Mouse (Mus musculus) embryonic facial prominence, embryonic 13.5 days (tissue): ENCODE data around the gene Rexo5. TPM values are rescaled to one million over a fixed set of nuclear protein-coding genes. Genes with fewer than 3 reads are reported as not detected.

Source experiments
- ATAC-seq: fragments of 200-750 bp; cut with Nextera tagmentation; 2 replicates; pipeline ENCODE4 v1.8.0; 2017; ENCODE audit warnings: low read depth; ENCODE audit not compliant: insufficient number of reproducible peaks, insufficient read depth, low FRiP score, low TSS enrichment
- H3K27ac ChIP-seq: fragments of 300-500 bp; sonication (generic); 2 replicates; pipeline ENCODE4 v1.5.1; 2015; ENCODE audit warnings: moderate library complexity, mild to moderate bottlenecking, inconsistent platforms
- H3K27me3 ChIP-seq: fragments of 300-500 bp; sonication (generic); 2 replicates; pipeline ENCODE4 v1.6.1; 2015; ENCODE audit warnings: mild to moderate bottlenecking, inconsistent platforms
- H3K36me3 ChIP-seq: fragments of 300-500 bp; sonication (generic); 2 replicates; pipeline ENCODE4 v1.6.1; 2015; ENCODE audit warnings: mild to moderate bottlenecking, inconsistent platforms
- H3K4me1 ChIP-seq: fragments of 300-500 bp; sonication (generic); 2 replicates; pipeline ENCODE4 v1.6.1; 2015; ENCODE audit warnings: inconsistent platforms
- H3K4me2 ChIP-seq: fragments of 300-500 bp; sonication (generic); 2 replicates; pipeline ENCODE4 v1.6.1; 2015; ENCODE audit warnings: moderate library complexity, mild to moderate bottlenecking, inconsistent platforms
- H3K4me3 ChIP-seq: fragments of 300-500 bp; sonication (generic); 2 replicates; pipeline ENCODE4 v1.5.1; 2015; ENCODE audit warnings: mild to moderate bottlenecking, inconsistent platforms
- H3K9ac ChIP-seq: fragments of 300-500 bp; sonication (generic); 2 replicates; pipeline ENCODE4 v1.6.1; 2015; ENCODE audit warnings: mild to moderate bottlenecking, inconsistent platforms
- H3K9me3 ChIP-seq: fragments of 300-500 bp; sonication (generic); 2 replicates; pipeline ENCODE4 v1.6.1; 2016; ENCODE audit warnings: inconsistent platforms
- WGBS: fragments of 180-500 bp; shearing (Covaris S2); methylation state at CpG from one replicate; pipeline ENCODE4 v1.1.7; 2015; ENCODE audit warnings: mixed read lengths; 5-methylcytosine and 5-hydroxymethylcytosine counted together
- polyA plus RNA-seq: library from polyadenylated mRNA; unstranded; fragments of >200 nt; fragmentation: Nextera tagmentation; extraction: Ambion mirVana; gene quantifications from 2 replicates; pipeline ENCODE4 v1.2.1, GENCODE M21; 2015

The Rexo5 gene
- polyA plus RNA-seq: 23.4 and 29.1 TPM in 2 replicates

DNA sequence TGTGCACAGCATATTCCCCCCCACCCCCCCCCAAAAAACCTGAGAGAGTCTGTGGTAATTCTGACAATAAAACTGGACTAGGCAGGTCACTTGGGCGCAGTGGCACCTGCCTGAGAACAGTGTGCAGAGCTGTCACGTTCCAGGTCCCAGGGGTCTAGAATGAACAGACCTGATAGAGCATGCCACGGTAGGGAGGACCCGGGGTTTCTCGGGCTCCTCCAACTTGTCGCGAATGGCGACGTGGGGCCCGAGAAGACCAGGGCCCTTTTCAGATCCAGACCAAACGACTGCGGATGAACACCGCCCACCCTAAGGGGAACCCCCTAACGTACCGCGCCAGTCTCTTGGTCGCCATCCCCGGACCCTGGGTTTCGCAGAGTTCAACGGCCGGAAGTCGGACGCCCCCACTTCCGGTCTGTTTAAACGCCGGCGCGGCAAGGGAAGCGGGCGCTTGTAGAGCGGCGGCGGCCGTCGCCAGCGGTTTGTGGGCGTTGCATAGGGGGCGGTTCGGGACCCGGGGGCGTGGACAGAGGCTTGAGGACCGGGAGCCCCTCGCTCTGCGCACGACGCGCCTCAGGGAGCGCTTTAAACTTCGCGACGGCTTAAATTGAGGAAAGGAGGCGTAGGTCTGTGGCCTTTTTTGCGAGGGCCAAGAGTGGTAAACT, at the start of gene Rexo5, which contains the start of gene Eri2:
Gene Rexo5, plus strand, starts transcription at position 421 of the 665 bp plus-strand sequence.
Gene Eri2, minus strand, starts transcription at position 473 of the 665 bp plus-strand sequence.
- under 1% methylated on average over 53 of the region's 53 CpGs for WGBS
- Histone ChIP-seq H3K9ac (peak within 1 kb of the TSS; percentile 88), H3K27me3 (no peaks in the 10 kb centered on the region), H3K4me1 (peaks cover 11% of the 10 kb centered on the region), H3K4me3 (peak within 1 kb of the TSS; percentile 72), H3K36me3 (peaks cover 15% of the 10 kb centered on the region), H3K9me3 (no peaks in the 10 kb centered on the region), H3K27ac (peak within 1 kb of the TSS; percentile 80), H3K4me2 (peak within 1 kb of the TSS; percentile 74)
- ATAC-seq: peak; percentile 98

DNA sequence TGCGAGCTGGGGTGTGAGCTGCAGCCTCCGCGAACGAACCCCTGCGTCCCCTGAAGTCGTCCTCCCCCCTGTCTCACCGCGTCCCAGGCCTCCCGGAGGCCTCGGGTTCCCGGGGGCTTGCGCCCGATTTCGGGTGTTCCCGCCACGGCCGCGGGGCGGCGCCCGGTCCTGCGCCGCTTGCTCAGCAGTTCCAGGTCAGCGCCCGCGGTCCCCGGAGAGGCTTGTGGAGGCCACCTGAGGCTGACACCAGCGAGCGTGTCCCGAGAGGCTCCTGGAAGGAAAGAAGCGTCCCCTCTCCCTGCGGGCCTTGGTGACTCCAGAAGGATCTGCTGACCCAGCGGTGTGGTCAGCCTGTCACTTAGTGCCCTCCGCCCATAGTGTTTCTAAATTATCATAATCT, 49.5 kb upstream of the Rexo5 start:
- Histone ChIP-seq H3K4me1 (peaks cover 5% of the 10 kb centered on the region; the same call in 1 of the 2 replicates), H3K4me2 (peak overlapping the region; percentile 47), H3K27ac (no peak overlapping the region), H3K36me3 (no peaks in the 10 kb centered on the region), H3K9ac (peak overlapping the region; percentile 57), H3K9me3 (no peaks in the 10 kb centered on the region), H3K4me3 (peak overlapping the region; percentile 22), H3K27me3 (no peaks in the 10 kb centered on the region)
- ATAC-seq: no peak
- 9% methylated on average over 34 of the region's 34 CpGs for WGBS

DNA sequence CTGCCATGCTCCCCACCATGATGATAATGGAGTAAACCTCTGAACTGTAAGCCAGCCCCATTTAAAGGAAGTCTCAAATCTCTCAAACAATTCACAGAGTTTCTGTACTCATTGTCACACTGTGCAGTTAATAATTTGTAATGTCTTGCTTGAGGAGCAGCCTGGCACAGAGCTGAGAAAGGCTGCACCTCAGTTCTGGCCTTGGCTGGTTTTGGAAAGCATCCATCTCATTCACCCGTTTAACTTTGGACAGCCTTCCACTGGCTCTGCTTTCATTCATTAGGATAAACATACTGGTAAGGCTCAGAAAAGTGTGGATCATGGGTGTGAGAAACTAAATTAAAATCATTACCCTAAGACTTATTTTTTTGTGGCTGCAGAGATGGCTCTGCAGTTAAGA, 47.9 kb upstream of the Rexo5 start:
- ATAC-seq: no peak
- H3K9me3 ChIP-seq: no peaks in the 10 kb centered on the region
- no peak overlapping the region for H3K9ac ChIP-seq
- WGBS: 82% methylated on average over 1 of the region's 1 CpGs
- H3K27me3 ChIP-seq: no peaks in the 10 kb centered on the region
- H3K4me1 ChIP-seq: peaks cover 5% of the 10 kb centered on the region; the same call in 1 of the 2 replicates
- no peak overlapping the region for H3K27ac ChIP-seq
- no peak overlapping the region for H3K4me3 ChIP-seq
- H3K36me3 ChIP-seq: no peaks in the 10 kb centered on the region
- no peak overlapping the region for H3K4me2 ChIP-seq

DNA sequence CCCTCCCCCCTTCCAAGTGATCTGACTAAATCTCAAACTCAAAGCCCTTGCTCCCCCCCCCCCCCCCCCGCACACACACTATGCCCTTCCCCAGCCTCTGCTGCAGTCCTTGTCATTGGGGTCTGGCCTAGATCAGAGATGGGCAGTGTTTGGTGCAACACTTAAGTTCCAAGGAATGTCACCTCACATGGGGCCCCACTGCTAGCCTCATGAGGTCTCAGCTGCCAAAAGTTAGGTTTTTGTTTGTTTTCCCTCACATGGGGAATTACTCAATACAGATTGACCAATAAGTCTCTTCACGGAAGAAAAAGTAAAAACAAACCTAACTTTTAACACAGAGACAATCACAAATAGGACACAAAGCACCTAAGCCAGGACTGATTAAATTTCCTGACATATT, 45.0 kb upstream of the Rexo5 start:
- Histone ChIP-seq H3K36me3 (no peaks in the 10 kb centered on the region), H3K4me1 (peaks cover 5% of the 10 kb centered on the region; the same call in 1 of the 2 replicates), H3K9ac (no peak overlapping the region), H3K27me3 (no peaks in the 10 kb centered on the region), H3K27ac (no peak overlapping the region), H3K9me3 (no peaks in the 10 kb centered on the region), H3K4me3 (no peak overlapping the region), H3K4me2 (no peak overlapping the region)
- 77% methylated on average over 1 of the region's 2 CpGs for WGBS
- ATAC-seq: no peak

DNA sequence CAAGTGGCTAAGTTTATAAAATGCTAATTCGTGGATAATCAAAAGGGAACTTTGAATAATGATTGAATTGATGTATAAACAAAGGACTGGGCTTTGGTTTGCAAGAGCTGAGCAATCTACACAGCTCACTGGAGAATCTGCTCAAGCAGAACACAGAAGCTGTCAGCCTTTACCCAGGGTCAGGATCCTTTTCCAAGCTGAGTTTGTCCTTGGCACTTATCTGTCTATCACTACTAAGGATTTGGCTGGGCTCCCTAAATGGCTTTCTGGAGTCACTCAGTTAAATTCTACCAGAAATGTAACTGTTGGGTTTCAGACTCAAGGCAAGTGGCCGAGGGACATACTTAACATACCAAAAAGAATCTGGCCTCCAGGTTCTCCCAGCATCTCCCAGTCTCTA, 43.9 kb upstream of the Rexo5 start:
- no peaks in the 10 kb centered on the region for H3K9me3 ChIP-seq
- H3K9ac ChIP-seq: no peak overlapping the region
- 43% methylated on average over 2 of the region's 2 CpGs for WGBS
- no peak overlapping the region for H3K4me2 ChIP-seq
- no peak overlapping the region for H3K27ac ChIP-seq
- no peaks in the 10 kb centered on the region for H3K27me3 ChIP-seq
- no peaks in the 10 kb centered on the region for H3K36me3 ChIP-seq
- H3K4me1 ChIP-seq: no peaks in the 10 kb centered on the region
- ATAC-seq: no peak
- no peak overlapping the region for H3K4me3 ChIP-seq

DNA sequence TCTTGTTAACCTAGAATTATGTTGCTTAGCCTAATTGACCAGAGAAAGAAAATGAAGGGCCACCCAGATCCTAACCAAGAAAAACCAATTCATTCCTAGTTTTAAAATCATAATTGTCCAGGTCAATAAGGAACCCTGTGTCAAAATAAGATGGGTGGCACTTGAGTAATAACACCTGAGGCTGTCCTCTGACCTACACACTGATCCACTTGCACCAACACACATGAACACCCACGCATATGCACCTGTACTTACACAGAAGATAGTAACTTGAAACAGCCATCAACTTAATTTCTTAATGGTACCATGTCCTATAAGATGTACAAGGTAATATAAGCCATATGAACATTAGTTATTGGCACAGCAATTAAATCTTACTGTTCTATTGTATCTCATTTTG, 40.1 kb upstream of the Rexo5 start:
- no peaks in the 10 kb centered on the region for H3K9me3 ChIP-seq
- H3K4me3 ChIP-seq: no peak overlapping the region
- no peaks in the 10 kb centered on the region for H3K36me3 ChIP-seq
- no peaks in the 10 kb centered on the region for H3K4me1 ChIP-seq
- WGBS: 92% methylated on average over 1 of the region's 1 CpGs
- no peak overlapping the region for H3K4me2 ChIP-seq
- H3K27me3 ChIP-seq: no peaks in the 10 kb centered on the region
- no peak overlapping the region for H3K9ac ChIP-seq
- ATAC-seq: no peak
- no peak overlapping the region for H3K27ac ChIP-seq

DNA sequence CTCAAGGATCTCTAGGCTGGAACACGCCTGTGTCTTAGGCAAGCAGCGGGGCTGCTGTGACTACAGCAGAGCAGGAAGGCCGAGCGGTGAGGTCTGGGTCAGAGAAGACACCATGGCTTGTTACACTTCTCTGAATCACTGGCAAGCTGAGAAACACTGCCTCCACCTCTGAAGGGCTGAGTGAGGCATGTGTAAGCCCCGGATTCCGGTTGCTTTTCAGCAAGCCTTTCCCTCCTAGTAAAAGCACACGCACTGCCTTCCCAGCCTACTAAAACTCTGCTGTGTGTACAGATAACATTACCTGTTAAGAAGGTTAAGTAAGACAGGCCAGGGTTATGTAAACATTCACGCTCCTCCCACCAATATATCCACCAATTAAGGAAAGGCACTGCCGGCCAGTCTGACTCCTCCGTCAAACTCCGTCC, 33.3 kb upstream of the Rexo5 start, which contains the start of gene Acsm3:
Gene Acsm3, plus strand, starts transcription at position 397 of the 425 bp plus-strand sequence.
- Histone ChIP-seq H3K36me3 (no peaks in the 10 kb centered on the region), H3K9ac (no peak within 1 kb of the TSS), H3K9me3 (no peaks in the 10 kb centered on the region), H3K4me2 (no peak within 1 kb of the TSS), H3K27ac (no peak within 1 kb of the TSS), H3K4me3 (no peak within 1 kb of the TSS), H3K4me1 (no peaks in the 10 kb centered on the region), H3K27me3 (no peaks in the 10 kb centered on the region)
- ATAC-seq: no peak
- 68% methylated on average over 11 of the region's 11 CpGs for WGBS

DNA sequence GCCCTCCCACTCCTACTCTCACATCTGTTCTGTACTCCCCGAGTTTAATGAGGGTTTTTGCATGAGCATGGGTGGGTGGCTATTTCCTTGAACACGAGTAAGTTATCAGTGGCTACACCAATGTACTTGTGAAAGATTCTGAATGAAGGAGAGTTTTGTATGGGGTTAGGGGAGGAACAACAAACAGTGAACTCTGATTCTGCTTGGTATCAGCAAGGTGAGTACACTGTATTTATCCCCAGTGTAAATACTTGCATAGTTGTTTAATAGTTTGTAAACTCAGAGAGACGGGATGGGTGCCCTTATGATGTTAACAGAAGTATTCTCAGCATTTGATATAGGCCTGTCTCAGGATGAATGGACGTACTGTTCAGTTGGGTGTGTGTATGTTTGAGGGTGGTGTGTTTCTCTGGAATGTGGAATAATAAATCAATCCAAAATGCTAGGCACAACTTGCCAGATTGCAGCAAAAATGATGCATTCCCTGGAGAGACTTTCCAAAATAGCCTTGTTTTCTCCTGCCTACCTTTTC, 31.6 kb upstream of the Rexo5 start:
- H3K9ac ChIP-seq: no peak overlapping the region
- ATAC-seq: no peak
- 65% methylated on average over 4 of the region's 4 CpGs for WGBS
- no peak overlapping the region for H3K4me2 ChIP-seq
- no peaks in the 10 kb centered on the region for H3K36me3 ChIP-seq
- H3K27me3 ChIP-seq: no peaks in the 10 kb centered on the region
- H3K4me1 ChIP-seq: no peaks in the 10 kb centered on the region
- H3K4me3 ChIP-seq: no peak overlapping the region
- H3K27ac ChIP-seq: no peak overlapping the region
- no peaks in the 10 kb centered on the region for H3K9me3 ChIP-seq

DNA sequence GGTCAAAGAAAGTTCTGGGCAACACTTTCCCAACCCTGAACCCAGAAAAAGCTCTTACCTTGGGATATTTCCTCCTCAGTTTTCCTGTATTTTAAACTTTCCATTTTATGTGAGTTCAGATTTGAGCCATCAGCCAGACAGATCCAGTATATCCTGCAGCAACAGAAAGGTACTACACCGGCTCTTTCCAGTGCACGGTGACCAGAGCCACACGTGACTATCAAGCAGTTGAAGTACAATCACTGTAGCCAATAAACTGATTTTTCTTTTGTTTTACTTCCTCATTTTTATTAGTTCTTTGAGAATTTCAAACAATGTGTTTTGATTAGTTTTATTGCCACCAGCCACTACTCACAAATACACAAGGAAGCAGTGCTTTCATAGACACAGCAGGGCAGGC, 29.4 kb upstream of the Rexo5 start:
- Histone ChIP-seq H3K9ac (no peak overlapping the region), H3K27ac (no peak overlapping the region), H3K4me2 (no peak overlapping the region), H3K36me3 (no peaks in the 10 kb centered on the region), H3K9me3 (no peaks in the 10 kb centered on the region), H3K27me3 (no peaks in the 10 kb centered on the region), H3K4me3 (no peak overlapping the region), H3K4me1 (no peaks in the 10 kb centered on the region)
- ATAC-seq: no peak
- 92% methylated on average over 3 of the region's 3 CpGs for WGBS

DNA sequence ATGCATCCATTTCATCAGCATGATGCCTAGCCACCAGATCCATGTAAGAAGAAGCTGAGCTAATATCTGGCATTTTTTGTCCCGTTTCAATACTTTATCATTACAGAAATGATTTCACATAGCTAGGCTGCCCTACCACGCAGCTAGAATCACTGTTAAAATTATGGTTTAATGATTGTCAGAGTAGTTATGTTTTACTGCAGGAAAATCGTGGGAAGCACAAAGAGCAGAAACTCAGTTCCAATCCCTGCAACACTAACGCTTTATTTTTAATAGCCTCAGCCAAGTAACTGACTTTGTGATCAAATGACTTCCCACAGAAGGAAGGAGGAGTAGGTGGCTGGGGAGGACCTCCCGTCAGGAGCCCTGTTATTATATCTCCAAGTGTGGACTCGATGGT, 26.8 kb upstream of the Rexo5 start:
- no peaks in the 10 kb centered on the region for H3K4me1 ChIP-seq
- no peak overlapping the region for H3K4me3 ChIP-seq
- no peak overlapping the region for H3K27ac ChIP-seq
- H3K9me3 ChIP-seq: no peaks in the 10 kb centered on the region
- no peak overlapping the region for H3K9ac ChIP-seq
- WGBS: 81% methylated on average over 6 of the region's 6 CpGs
- no peaks in the 10 kb centered on the region for H3K27me3 ChIP-seq
- H3K4me2 ChIP-seq: no peak overlapping the region
- H3K36me3 ChIP-seq: no peaks in the 10 kb centered on the region
- no peak for ATAC-seq

DNA sequence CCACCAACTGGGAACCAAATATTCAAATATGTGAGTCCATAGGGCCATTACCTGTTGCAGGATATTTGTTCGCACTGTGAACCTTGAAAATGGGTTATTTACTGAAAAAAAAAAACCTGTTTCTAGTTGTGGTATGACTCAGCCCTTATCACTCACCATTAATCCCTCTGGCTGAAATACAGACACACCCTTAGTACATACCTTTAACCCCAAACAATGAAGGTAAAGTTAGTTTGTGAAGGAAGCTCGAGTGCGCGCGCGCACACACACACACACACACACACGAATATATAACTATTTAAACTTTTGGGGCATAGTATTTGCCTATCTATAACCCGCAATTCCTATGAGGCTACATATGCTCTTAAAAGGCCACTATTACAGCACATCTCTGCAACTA, 23.9 kb upstream of the Rexo5 start:
- no peak overlapping the region for H3K4me3 ChIP-seq
- no peak for ATAC-seq
- H3K36me3 ChIP-seq: no peaks in the 10 kb centered on the region
- H3K4me2 ChIP-seq: no peak overlapping the region
- H3K9ac ChIP-seq: no peak overlapping the region
- H3K9me3 ChIP-seq: no peaks in the 10 kb centered on the region
- H3K4me1 ChIP-seq: no peaks in the 10 kb centered on the region
- 90% methylated on average over 8 of the region's 8 CpGs for WGBS
- H3K27me3 ChIP-seq: no peaks in the 10 kb centered on the region
- H3K27ac ChIP-seq: no peak overlapping the region

DNA sequence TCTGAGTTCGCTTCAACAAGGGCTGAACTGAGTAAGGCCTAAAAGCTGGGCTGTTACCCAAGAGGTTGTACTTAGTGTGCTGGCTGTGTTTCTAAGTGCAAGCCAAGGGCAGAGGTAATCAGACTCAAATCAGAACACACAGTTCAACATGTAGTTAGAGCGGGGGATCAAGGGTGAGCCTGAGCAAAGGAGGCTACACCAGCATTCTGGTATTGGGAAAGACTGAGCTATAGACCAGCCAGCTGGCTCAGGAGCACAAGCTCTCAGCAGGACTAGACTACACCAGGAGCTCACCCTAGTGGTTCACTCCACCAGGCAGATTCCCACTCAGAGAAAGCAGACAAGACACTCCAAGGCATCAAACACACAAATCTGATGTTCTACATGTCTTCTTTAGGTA, 10.4 kb upstream of the Rexo5 start:
- Histone ChIP-seq H3K27ac (no peak overlapping the region), H3K9me3 (no peaks in the 10 kb centered on the region), H3K4me2 (no peak overlapping the region), H3K4me1 (no peaks in the 10 kb centered on the region), H3K4me3 (no peak overlapping the region), H3K36me3 (peaks cover 48% of the 10 kb centered on the region), H3K9ac (no peak overlapping the region), H3K27me3 (no peaks in the 10 kb centered on the region)
- no peak for ATAC-seq
- 95% methylated on average over 2 of the region's 2 CpGs for WGBS
